In the genomic region with DNA sequence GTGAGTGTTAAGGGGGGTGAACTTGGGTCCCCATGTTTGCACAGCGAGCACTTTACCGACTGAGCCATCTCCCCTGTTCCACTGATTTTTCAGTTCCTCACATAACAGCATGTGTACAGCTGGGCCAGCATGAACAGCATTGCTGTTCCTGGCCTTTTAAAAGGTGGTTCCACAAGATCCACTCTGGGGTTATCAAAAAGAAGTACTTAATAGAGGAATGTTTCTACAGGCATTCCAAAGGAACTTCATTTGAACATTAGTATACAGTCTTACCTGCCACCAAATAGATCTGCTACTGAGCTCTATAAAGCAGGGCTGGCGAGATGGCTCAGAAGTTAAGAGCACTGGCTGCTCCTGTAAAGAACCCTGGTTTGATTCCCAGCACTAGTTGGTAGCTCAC, we compare ENCODE assay signal across 20 mouse cellular contexts. TPM values are rescaled to one million over a fixed set of nuclear protein-coding genes. Genes with fewer than 3 reads are reported as not detected.
DNase-seq lines count a peak whose midpoint lies in the region; ATAC-seq and TF ChIP-seq lines count a peak whose summit lies in the region.
"Had no signal": no experiment of that assay in that cellular context is flagged by ENCODE, and none has a peak within 500 bp of the region (broad histone marks: within the 10 kb centered on the region; RNA-seq: fewer than 3 reads in every experiment).

No protein-coding gene starts in this region.

- 56% methylated on average over 3 of the region's 3 CpGs for WGBS in lung, embryonic 14.5 days
- WGBS in lung, embryonic 16.5 days: 42% methylated on average over 3 of the region's 3 CpGs

- H3K27me3 ChIP-seq in lung, embryonic 14.5 days (ENCODE audit: insufficient read depth, low read length): no peaks in the 10 kb centered on the region
- no peaks in the 10 kb centered on the region for H3K27me3 ChIP-seq in lung, embryonic 16.5 days (ENCODE audit: control insufficient read depth, insufficient read depth, low read depth, low read length)
- H3K27me3 ChIP-seq: embryonic facial prominence, embryonic 12.5 days; forebrain, embryonic 13.5 days; forebrain, embryonic 15.5 days; Patski had no signal

- no peaks in the 10 kb centered on the region for H3K36me3 ChIP-seq in lung, embryonic 14.5 days (ENCODE audit: insufficient read depth)
- H3K36me3 ChIP-seq in lung, embryonic 16.5 days (ENCODE audit: control insufficient read depth, insufficient read depth, low read length): no peaks in the 10 kb centered on the region
- H3K36me3 ChIP-seq: embryonic facial prominence, embryonic 10.5 days; embryonic facial prominence, embryonic 12.5 days; forebrain, embryonic 15.5 days; G1E had no signal

- DNase-seq in lung, embryonic 14.5 days: no peak
- no peak for DNase-seq in lung, postnatal 14 days
- no peak for DNase-seq in lung, postnatal 10 days
- DNase-seq in lung, postnatal 36 days: peak; percentile 32
- DNase-seq in lung, postnatal 25 days (ENCODE audit: low spot score): no peak
- DNase-seq: adrenal gland, adult 8-10 months; adrenal gland, postnatal 14 days; adrenal gland, postnatal 36 days; B cell, adult 2 months; cerebellum, adult 2 months; cerebellum, postnatal 10 days had no signal

- H3K4me1 ChIP-seq in lung, embryonic 14.5 days (ENCODE audit: insufficient read depth): peaks cover 9% of the 10 kb centered on the region; the same call in 1 of the 2 replicates
- peaks cover 55% of the 10 kb centered on the region for H3K4me1 ChIP-seq in lung, embryonic 16.5 days (replicated peaks; ENCODE audit: control insufficient read depth, insufficient read depth, low read length)
- H3K4me1 ChIP-seq: forebrain, embryonic 13.5 days; forebrain, embryonic 15.5 days had no signal

- H3K4me2 ChIP-seq in lung, embryonic 14.5 days: no peak overlapping the region
- H3K4me2 ChIP-seq in lung, embryonic 16.5 days (ENCODE audit: low read depth, low read length): no peak overlapping the region
- H3K4me2 ChIP-seq: embryonic facial prominence, embryonic 12.5 days; forebrain, embryonic 13.5 days; forebrain, embryonic 15.5 days had no signal

- no peak overlapping the region for H3K27ac ChIP-seq in lung, embryonic 14.5 days (ENCODE audit: low read depth)
- peak overlapping the region; percentile 70 for H3K27ac ChIP-seq in lung, embryonic 16.5 days (ENCODE audit: low read length)
- H3K27ac ChIP-seq: embryonic facial prominence, embryonic 10.5 days; embryonic facial prominence, embryonic 12.5 days; forebrain, embryonic 13.5 days; forebrain, embryonic 15.5 days had no signal

- TF ChIP-seq CTCF in lung, embryonic 14.5 days (IDR thresholded peaks at IDR 0.05; ENCODE audit: low read depth): no peak

- H3K9me3 ChIP-seq in lung, embryonic 14.5 days (ENCODE audit: low read depth, low read length): no peaks in the 10 kb centered on the region
- H3K9me3 ChIP-seq in lung, embryonic 16.5 days (ENCODE audit: control insufficient read depth, low read length): no peaks in the 10 kb centered on the region
- H3K9me3 ChIP-seq: embryonic facial prominence, embryonic 10.5 days; embryonic facial prominence, embryonic 12.5 days; forebrain, embryonic 13.5 days; forebrain, embryonic 15.5 days had no signal

- H3K4me3 ChIP-seq in lung, embryonic 14.5 days (ENCODE audit: low read depth, low read length): no peak overlapping the region
- no peak overlapping the region for H3K4me3 ChIP-seq in lung, embryonic 16.5 days (ENCODE audit: low read length)
- H3K4me3 ChIP-seq: embryonic facial prominence, embryonic 10.5 days; embryonic facial prominence, embryonic 12.5 days; forebrain, embryonic 13.5 days; forebrain, embryonic 15.5 days had no signal

- ATAC-seq in lung, embryonic 14.5 days (ENCODE audit: insufficient read depth): peak; percentile 21; the same call in 1 of the 2 replicates
- peak; percentile 35 for ATAC-seq in lung, embryonic 16.5 days (ENCODE audit: low read depth)
- ATAC-seq: activated CD4-positive, CD25-positive, alpha-beta regulatory T cell, adult 4 months; CD4-positive, CD25-positive, alpha-beta regulatory T cell, adult 4 months; forebrain, embryonic 13.5 days; forebrain, embryonic 15.5 days; Patski had no signal

- H3K9ac ChIP-seq in lung, embryonic 14.5 days: no peak overlapping the region
- H3K9ac ChIP-seq in lung, embryonic 16.5 days (ENCODE audit: low read length): no peak overlapping the region
- H3K9ac ChIP-seq: embryonic facial prominence, embryonic 12.5 days; forebrain, embryonic 13.5 days; forebrain, embryonic 15.5 days had no signal

RNA-seq across cellular contexts. Expression of a gene that starts 8.0 kb away (rescaled TPM):
- polyA plus RNA-seq in lung, embryonic 14.5 days (2014; fragmentation: Nextera tagmentation; extraction: Ambion mirVana): 18.1 and 19.6 TPM in 2 replicates
- 16.8 and 16.9 TPM in 2 replicates for polyA plus RNA-seq in lung, embryonic 16.5 days (2015; fragmentation: Nextera tagmentation; extraction: Ambion mirVana)
- polyA plus RNA-seq: G1E had no signal

RNA-seq across cellular contexts. Expression of a gene that starts 58.8 kb away (rescaled TPM):
- polyA plus RNA-seq in lung, embryonic 14.5 days (2014; fragmentation: Nextera tagmentation; extraction: Ambion mirVana): 4.1 and 4.8 TPM in 2 replicates
- polyA plus RNA-seq in lung, embryonic 16.5 days (2015; fragmentation: Nextera tagmentation; extraction: Ambion mirVana): 3.8 and 5.2 TPM in 2 replicates
- polyA plus RNA-seq: activated CD4-positive, CD25-positive, alpha-beta regulatory T cell, adult 4 months; CD4-positive, CD25-positive, alpha-beta regulatory T cell, adult 4 months; G1E had no signal
